8 mouse cellular contexts compared by ENCODE assay signal in the genomic region with DNA sequence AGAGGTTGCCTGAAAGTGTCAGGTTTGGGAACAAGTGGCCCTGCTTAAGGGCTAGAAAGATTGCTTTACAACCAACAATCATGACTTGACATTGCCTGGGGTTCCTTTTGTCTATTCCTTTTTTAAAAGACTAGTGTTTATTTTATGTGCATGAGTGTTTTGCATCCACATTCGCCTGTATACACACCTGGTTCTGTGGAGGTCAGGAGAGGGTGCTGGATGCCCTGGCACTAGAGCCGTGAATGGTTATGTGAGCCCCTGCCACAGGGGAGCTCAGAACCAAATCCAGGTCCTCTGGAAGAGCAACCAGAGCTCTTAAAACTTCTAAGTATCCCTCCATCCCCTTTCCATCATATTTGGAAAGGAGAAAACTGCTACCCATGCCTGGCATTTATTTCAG. TPM values are rescaled to one million over a fixed set of nuclear protein-coding genes. Genes with fewer than 3 reads are reported as not detected.
A peak's percentile ranks its signal among the peaks of the same experiment; 100 is the strongest.
DNase-seq lines count a peak whose midpoint lies in the region; ATAC-seq and TF ChIP-seq lines count a peak whose summit lies in the region.

No protein-coding gene starts in this region.

- H3K4me3 ChIP-seq in heart, embryonic 10.5 days = peak overlapping the region; percentile 86
- H3K4me3 ChIP-seq in CH12.LX (replicated peaks in 1 of 3; ENCODE audit: low read depth in 2 of 3, low read length in 2 of 3, poor library complexity in 1 of 3) = no peak overlapping the region
- peak overlapping the region; percentile 81 for H3K4me3 ChIP-seq in forebrain, postnatal 0 days (ENCODE audit: low read depth, low read length)
- H3K4me3 ChIP-seq in liver, postnatal 0 days (ENCODE audit: low read depth, low read length) = peak overlapping the region; percentile 69

- 57% methylated on average over 2 of the region's 2 CpGs for WGBS in heart, embryonic 10.5 days
- 47% methylated on average over 2 of the region's 2 CpGs for WGBS in forebrain, postnatal 0 days
- 60% methylated on average over 2 of the region's 2 CpGs for WGBS in liver, postnatal 0 days (ENCODE audit: insufficient replicate concordance)

- no peaks in the 10 kb centered on the region for H3K36me3 ChIP-seq in heart, embryonic 10.5 days
- peaks cover 0 to 6% of the 10 kb centered on the region in 2 experiments for H3K36me3 ChIP-seq in CH12.LX (replicated peaks in 1 of 2; ENCODE audit: control insufficient read depth in 1 of 2, insufficient read depth in 1 of 2, low read length in 1 of 2)
- peaks cover 1% of the 10 kb centered on the region for H3K36me3 ChIP-seq in forebrain, postnatal 0 days (ENCODE audit: insufficient read depth)
- peaks cover under 1% of the 10 kb centered on the region; the same call in 1 of the 2 replicates for H3K36me3 ChIP-seq in liver, postnatal 0 days (replicated peaks; ENCODE audit: insufficient read depth, low read length)

- in situ Hi-C loops in CH12.LX (cut with MboI; ENCODE audit: low pct_ligation_motif_present, low pct_unique_long_range_greater_than_20kb, low sequenced_read_pairs) = no loop called here

- no peak for TF ChIP-seq POLR2A in CH12.LX (IDR thresholded peaks at IDR 0.05; ENCODE audit: low read depth, low read length)

- dilution Hi-C loops in CH12.LX (cut with MboI; ENCODE audit: extremely low pct_ligation_motif_present, extremely low pct_unique_long_range_greater_than_20kb, low sequenced_read_pairs) = no loop called here

- no peak overlapping the region for H3K9ac ChIP-seq in CH12.LX (ENCODE audit: insufficient read depth, low read depth)
- peak overlapping the region; percentile 91 for H3K9ac ChIP-seq in forebrain, postnatal 0 days
- H3K9ac ChIP-seq in liver, postnatal 0 days (replicated peaks) = 0 out of 2 replicates have a peak overlapping the region, but pooled peaks have one; percentile 5

- no peak overlapping the region for H3K27ac ChIP-seq in heart, embryonic 10.5 days
- H3K27ac ChIP-seq in CH12.LX (ENCODE audit: insufficient read depth, low read depth) = no peak overlapping the region
- H3K27ac ChIP-seq in forebrain, postnatal 0 days (ENCODE audit: low read depth, low read length) = peak overlapping the region; percentile 98
- H3K27ac ChIP-seq in liver, postnatal 0 days (ENCODE audit: low read depth) = no peak overlapping the region

- TF ChIP-seq CTCF in CH12.LX (conservative IDR thresholded peaks at IDR 0.05 in 1 of 2, IDR thresholded peaks at IDR 0.05 in 1 of 2; ENCODE audit: low read depth in 2 of 2, low read length in 2 of 2) = no peak
- no peak for TF ChIP-seq CTCF in forebrain, postnatal 0 days (IDR thresholded peaks at IDR 0.05; ENCODE audit: low read depth)
- no peak for TF ChIP-seq CTCF in liver, postnatal 0 days (IDR thresholded peaks at IDR 0.05; ENCODE audit: low read depth)

- ATAC-seq in forebrain, postnatal 0 days = no peak
- ATAC-seq in liver, postnatal 0 days = no peak

- DNase-seq in heart, embryonic 10.5 days (ENCODE audit: low spot score) = peak; percentile 19
- no peak for DNase-seq in heart, adult 18-20 months
- no peak for DNase-seq in CH12.LX (ENCODE audit: extremely low read depth)
- DNase-seq in forebrain, postnatal 0 days = peak; percentile 17
- peak; percentile 8 for DNase-seq in liver, postnatal 0 days
- DNase-seq in urinary bladder, postnatal 10 days (ENCODE audit: low spot score) = no peak
- DNase-seq in thymus, postnatal 36 days = no peak
- no peak for DNase-seq in frontal cortex, postnatal 10 days (ENCODE audit: low spot score in 2 of 2)

- H3K27me3 ChIP-seq in heart, embryonic 10.5 days (ENCODE audit: insufficient read depth, poor library complexity, severe bottlenecking) = no peaks in the 10 kb centered on the region
- peaks cover 6% of the 10 kb centered on the region for H3K27me3 ChIP-seq in CH12.LX (replicated peaks)
- H3K27me3 ChIP-seq in forebrain, postnatal 0 days (ENCODE audit: insufficient read depth, low read length) = no peaks in the 10 kb centered on the region
- no peaks in the 10 kb centered on the region for H3K27me3 ChIP-seq in liver, postnatal 0 days (ENCODE audit: insufficient read depth, low read length)

- TF ChIP-seq RAD21 in CH12.LX (IDR thresholded peaks at IDR 0.05; ENCODE audit: low read depth, low read length) = no peak

- no peak for TF ChIP-seq EP300 in CH12.LX (IDR thresholded peaks at IDR 0.05; ENCODE audit: low read length)
- TF ChIP-seq EP300 in liver, postnatal 0 days (IDR thresholded peaks at IDR 0.05; ENCODE audit: low read depth) = no peak

- peak overlapping the region; percentile 32; the same call in 1 of the 2 replicates for H3K4me2 ChIP-seq in CH12.LX (ENCODE audit: insufficient read depth, low read depth, poor library complexity, severe bottlenecking)
- H3K4me2 ChIP-seq in forebrain, postnatal 0 days (ENCODE audit: low read depth) = peak overlapping the region; percentile 68
- peak overlapping the region; percentile 80 for H3K4me2 ChIP-seq in liver, postnatal 0 days (ENCODE audit: low read depth, low read length)

- peaks cover 26% of the 10 kb centered on the region for H3K4me1 ChIP-seq in heart, embryonic 10.5 days
- peaks cover 0 to 24% of the 10 kb centered on the region in 2 experiments; a peak in 2 of 4 replicates for H3K4me1 ChIP-seq in CH12.LX (ENCODE audit: control insufficient read depth in 1 of 2, insufficient read depth in 2 of 2)
- H3K4me1 ChIP-seq in forebrain, postnatal 0 days (ENCODE audit: insufficient read depth) = peaks cover 19% of the 10 kb centered on the region
- peaks cover 9% of the 10 kb centered on the region for H3K4me1 ChIP-seq in liver, postnatal 0 days (ENCODE audit: insufficient read depth)

- no peaks in the 10 kb centered on the region for H3K9me3 ChIP-seq in heart, embryonic 10.5 days
- no peaks in the 10 kb centered on the region for H3K9me3 ChIP-seq in CH12.LX (replicated peaks; ENCODE audit: low read length)
- no peaks in the 10 kb centered on the region for H3K9me3 ChIP-seq in forebrain, postnatal 0 days (ENCODE audit: low read length)
- no peaks in the 10 kb centered on the region for H3K9me3 ChIP-seq in liver, postnatal 0 days (ENCODE audit: low read length)

- H3K79me2 ChIP-seq in CH12.LX (replicated peaks; ENCODE audit: control insufficient read depth, extremely low read depth, insufficient read depth, poor library complexity, severe bottlenecking) = no peaks in the 10 kb centered on the region

TF ChIP-seq in CH12.LX, 34 proteins besides CTCF, POLR2A, EP300 and RAD21:
- no peak for TF ChIP-seq ELF1 (IDR thresholded peaks at IDR 0.05; ENCODE audit: low read depth, low read length)
- no peak for TF ChIP-seq IRF4 (IDR thresholded peaks at IDR 0.05; ENCODE audit: low read depth, low read length)
- no peak for TF ChIP-seq MAX (IDR thresholded peaks at IDR 0.05; ENCODE audit: low read length)
- no peak for TF ChIP-seq TBP (conservative IDR thresholded peaks at IDR 0.05; ENCODE audit: low read depth, low read length)
- TF ChIP-seq ZC3H11A (IDR thresholded peaks at IDR 0.05; ENCODE audit: low read depth, low read length) = no peak
- TF ChIP-seq USF2 (conservative IDR thresholded peaks at IDR 0.05; ENCODE audit: low read depth, low read length) = no peak
- TF ChIP-seq ETS1 (conservative IDR thresholded peaks at IDR 0.05; ENCODE audit: low read depth, low read length) = no peak
- TF ChIP-seq SMC3 (IDR thresholded peaks at IDR 0.05; ENCODE audit: low read depth, low read length) = no peak
- no peak for TF ChIP-seq JUN (IDR thresholded peaks at IDR 0.05; ENCODE audit: insufficient read depth, low read depth, low read length)
- no peak for TF ChIP-seq NELFE (IDR thresholded peaks at IDR 0.05; ENCODE audit: low read depth, low read length)

RNA-seq across cellular contexts. Expression of a gene that starts 1.1 kb away (rescaled TPM):
- 0.35 TPM in 1 of 2 replicates, not detected in the other for polyA plus RNA-seq in heart, embryonic 10.5 days (2016; fragmentation: Nextera tagmentation; extraction: Ambion mirVana)
- under 1 TPM; 0.42 to 0.64 TPM for total RNA-seq in heart, adult 18-20 months (2021)
- not detected in 2 replicates for total RNA-seq in CH12.LX (2012; rRNA removed)
- not detected in 2 replicates for total RNA-seq in CH12.LX (2014; rRNA removed)
- not detected in 2 replicates for polyA plus RNA-seq in CH12.LX (2012; ENCODE audit: insufficient read length, low read depth)
- 0.76 TPM in 1 of 2 replicates, not detected in the other for total RNA-seq in forebrain, postnatal 0 days (2014; rRNA removed)
- 0.33 TPM in 1 of 2 replicates, not detected in the other for polyA plus RNA-seq in forebrain, postnatal 0 days (2015; fragmentation: Nextera tagmentation; extraction: Ambion mirVana)
- not detected in 2 replicates for polyA plus RNA-seq in liver, postnatal 0 days (2015; fragmentation: Nextera tagmentation; extraction: Ambion mirVana)

RNA-seq across cellular contexts. Expression of a gene that starts 1.1 kb away (rescaled TPM):
- polyA plus RNA-seq in heart, embryonic 10.5 days (2016; fragmentation: Nextera tagmentation; extraction: Ambion mirVana) = 62.6 and 67.0 TPM in 2 replicates
- total RNA-seq in heart, adult 18-20 months (2021) = 100 to 1,000 TPM; 127 to 135 TPM
- total RNA-seq in CH12.LX (2012; rRNA removed) (3.5 and 4.5 TPM in 2 replicates), CH12.LX (2014; rRNA removed) (5.7 and 6.8 TPM in 2 replicates)
- polyA plus RNA-seq in CH12.LX (2012; ENCODE audit: insufficient read length, low read depth) = 4.3 and 6.4 TPM in 2 replicates
- total RNA-seq in forebrain, postnatal 0 days (2014; rRNA removed) = 352 and 356 TPM in 2 replicates
- 353 and 423 TPM in 2 replicates for polyA plus RNA-seq in forebrain, postnatal 0 days (2015; fragmentation: Nextera tagmentation; extraction: Ambion mirVana)
- 19.5 and 20.2 TPM in 2 replicates for polyA plus RNA-seq in liver, postnatal 0 days (2015; fragmentation: Nextera tagmentation; extraction: Ambion mirVana)

RNA-seq across cellular contexts. Expression of a gene that starts 39.8 kb away (rescaled TPM):
- polyA plus RNA-seq in heart, embryonic 10.5 days (2016; fragmentation: Nextera tagmentation; extraction: Ambion mirVana) = 3.1 and 4.6 TPM in 2 replicates
- 1 to 10 TPM in 1 of 2 experiments, not detected in 1; 1.7 TPM for total RNA-seq in heart, adult 18-20 months (2021)
- 0.76 and 1.0 TPM in 2 replicates for total RNA-seq in CH12.LX (2012; rRNA removed)
- 4.7 and 5.6 TPM in 2 replicates for total RNA-seq in CH12.LX (2014; rRNA removed)
- polyA plus RNA-seq in CH12.LX (2012; ENCODE audit: insufficient read length, low read depth) = 11.4 and 12.8 TPM in 2 replicates
- 3.5 and 4.4 TPM in 2 replicates for total RNA-seq in forebrain, postnatal 0 days (2014; rRNA removed)
- 6.0 and 6.2 TPM in 2 replicates for polyA plus RNA-seq in forebrain, postnatal 0 days (2015; fragmentation: Nextera tagmentation; extraction: Ambion mirVana)
- 0.40 and 0.47 TPM in 2 replicates for polyA plus RNA-seq in liver, postnatal 0 days (2015; fragmentation: Nextera tagmentation; extraction: Ambion mirVana)

RNA-seq across cellular contexts. Expression of a gene that starts 51.3 kb away (rescaled TPM):
- not detected in 2 replicates for polyA plus RNA-seq in heart, embryonic 10.5 days (2016; fragmentation: Nextera tagmentation; extraction: Ambion mirVana)
- total RNA-seq in heart, adult 18-20 months (2021) = not detected
- total RNA-seq in CH12.LX (2012; rRNA removed) (not detected in 2 replicates), CH12.LX (2014; rRNA removed) (not detected in 2 replicates)
- not detected in 2 replicates for polyA plus RNA-seq in CH12.LX (2012; ENCODE audit: insufficient read length, low read depth)
- not detected in 2 replicates for total RNA-seq in forebrain, postnatal 0 days (2014; rRNA removed)
- polyA plus RNA-seq in forebrain, postnatal 0 days (2015; fragmentation: Nextera tagmentation; extraction: Ambion mirVana) = 0.06 TPM in 1 of 2 replicates, not detected in the other
- polyA plus RNA-seq in liver, postnatal 0 days (2015; fragmentation: Nextera tagmentation; extraction: Ambion mirVana) = not detected in 2 replicates

Comparison
In these comparisons a context has a peak if more than half of its experiments do, and no peak if none do; other contexts are left out.
1. DNase-seq: peak in heart, embryonic 10.5 days (single experiment), forebrain, postnatal 0 days (single experiment) and liver, postnatal 0 days (single experiment); none in heart, adult 18-20 months (0 of 2), CH12.LX (single experiment), urinary bladder, postnatal 10 days (single experiment), thymus, postnatal 36 days (0 of 2) and frontal cortex, postnatal 10 days (0 of 2).
2. H3K4me3 ChIP-seq: peak in heart, embryonic 10.5 days (single experiment), forebrain, postnatal 0 days (single experiment) and liver, postnatal 0 days (single experiment); none in CH12.LX (0 of 3).
3. Peak in every context shown above with its lines, with median percentiles within 50 percentile points of each other: H3K4me2 ChIP-seq.